Mouse (Mus musculus) kidney, adult 2 months (tissue): Measurements from ENCODE around the gene Pebp1. TPM values are rescaled to one million over a fixed set of nuclear protein-coding genes. Genes with fewer than 3 reads are reported as not detected.
A peak's percentile ranks its signal among the peaks of the same experiment; 100 is the strongest.

ENCODE experiments used
- DNase-seq: peaks from one replicate; pipeline ENCODE4 v3.0.0; 2021
- H3K27ac ChIP-seq: fragments of 200-500 bp; 2 replicates; pipeline ENCODE4 v1.5.1; 2012; ENCODE audit warnings: low read depth, low read length, control low read depth, inconsistent platforms; ENCODE audit not compliant: insufficient read depth
- H3K27me3 ChIP-seq: fragments of 200-500 bp; replicated peaks from 2 replicates; pipeline ENCODE4 v1.6.1; 2012; ENCODE audit warnings: mild to moderate bottlenecking, moderate library complexity, low read length, inconsistent platforms; ENCODE audit not compliant: control insufficient read depth, insufficient read depth
- H3K36me3 ChIP-seq: fragments of 200-500 bp; 2 replicates; pipeline ENCODE4 v1.6.1; 2012; ENCODE audit warnings: mild to moderate bottlenecking, moderate library complexity, low read length, inconsistent platforms; ENCODE audit not compliant: control insufficient read depth, insufficient read depth
- H3K4me1 ChIP-seq: fragments of 200-500 bp; 2 replicates; pipeline ENCODE4 v1.6.1; 2011; ENCODE audit warnings: low read length; ENCODE audit not compliant: control insufficient read depth, insufficient read depth
- H3K4me3 ChIP-seq: fragments of 200-500 bp; 2 replicates; pipeline ENCODE4 v1.5.1; 2011; ENCODE audit warnings: mild to moderate bottlenecking, low read depth, low read length, control low read depth; ENCODE audit not compliant: insufficient read depth
- CTCF ChIP-seq: fragments of 200-500 bp; conservative IDR thresholded peaks from 2 replicates; pipeline ENCODE4 v1.5.1; 2011; ENCODE audit warnings: low read depth, mild to moderate bottlenecking, control low read depth, low read length, moderate library complexity, mixed read lengths; ENCODE audit not compliant: insufficient read depth, insufficient read length
- POLR2A ChIP-seq: fragments of 200-500 bp; IDR thresholded peaks from one replicate; pipeline ENCODE4 v1.6.1; 2011; ENCODE audit warnings: low read depth, low read length, control low read depth
- WGBS: fragments of 180-500 bp; shearing (Covaris S2); methylation state at CpG from one replicate; pipeline ENCODE4 v1.1.7; 2018; 5-methylcytosine and 5-hydroxymethylcytosine counted together
- polyA plus RNA-seq: library from polyadenylated mRNA; depleted of rRNA; stranded (reverse); fragments of >200 nt; gene quantifications from 2 replicates; pipeline ENCODE4 v1.2.3, GENCODE M21; 2012; rRNA removed

Gene Pebp1
- polyA plus RNA-seq: 909 and 1,151 TPM in 2 replicates

DNA sequence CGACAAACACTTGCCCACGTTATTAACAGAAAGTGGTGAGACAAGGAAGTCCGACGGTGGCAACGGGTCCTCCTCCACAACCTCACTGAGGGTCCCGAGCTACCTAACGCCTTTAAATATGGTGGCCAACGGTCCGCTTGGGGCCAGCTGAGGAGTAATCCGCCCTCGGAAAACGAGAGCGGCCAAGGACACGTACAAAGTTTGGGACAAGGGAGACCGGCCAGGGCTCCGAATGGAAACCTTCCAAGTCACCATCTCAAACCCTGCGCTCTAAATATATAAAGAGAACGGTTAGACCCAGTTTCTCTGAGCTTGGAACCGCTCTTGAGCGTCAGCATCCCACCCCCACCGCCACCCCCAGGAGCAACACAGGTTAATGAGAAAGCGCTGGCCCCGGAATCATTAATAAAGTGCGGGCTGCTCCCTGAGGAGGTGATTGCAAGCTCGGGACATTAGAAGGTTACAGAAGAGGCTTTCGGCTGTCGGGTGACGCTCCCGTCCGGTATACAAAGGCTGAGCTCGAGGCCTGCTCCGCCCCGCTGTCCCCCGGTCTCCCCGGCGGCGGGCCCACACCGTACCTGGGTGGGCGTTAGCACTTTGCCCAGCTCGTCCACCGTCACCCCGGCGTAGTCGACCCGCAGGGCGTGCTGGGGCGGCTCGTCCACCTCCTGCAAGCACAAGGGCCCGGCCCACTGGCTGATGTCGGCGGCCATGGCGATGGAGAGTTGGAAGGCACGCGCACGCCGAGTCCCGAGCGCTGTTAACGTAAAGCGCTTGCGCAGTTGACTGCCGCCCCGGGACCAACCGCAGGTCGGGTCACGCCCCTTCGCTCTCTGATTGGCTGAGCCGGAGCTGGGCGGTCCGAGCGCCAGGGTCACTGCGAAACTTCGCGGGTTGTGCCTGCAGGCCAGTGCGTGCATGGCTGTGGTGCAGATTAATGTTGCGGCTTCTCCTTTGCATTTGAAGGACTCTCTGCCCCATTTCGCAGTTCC is at the start of gene Pebp1:
TSS of gene Pebp1 (minus strand) at position 795 of the 992 bp plus-strand sequence.
- Histone ChIP-seq H3K27ac (peak within 1 kb of the TSS; percentile 32), H3K4me1 (peaks cover 10% of the 10 kb centered on the region), H3K4me3 (peak within 1 kb of the TSS; percentile 64), H3K36me3 (no peaks in the 10 kb centered on the region), H3K27me3 (no peaks in the 10 kb centered on the region)
- under 1% methylated on average over 77 of the region's 77 CpGs for WGBS
- TF ChIP-seq CTCF (0 out of 2 replicates have a peak, but pooled peaks have one; percentile 7), POLR2A (no peak)
- DNase-seq: peak; percentile 98

- Histone ChIP-seq H3K4me1 (no peaks in the 10 kb centered on the region), H3K27me3 (no peaks in the 10 kb centered on the region), H3K4me3 (no peak overlapping the region), H3K27ac (no peak overlapping the region), H3K36me3 (no peaks in the 10 kb centered on the region)
- peak; percentile 39 for DNase-seq
- WGBS: 73% methylated on average over 7 of the region's 7 CpGs
- TF ChIP-seq POLR2A (no peak), CTCF (no peak)
Measured at GRCm38 (mm10) chr5:117330457-117330856, 43.0 kb upstream of the Pebp1 start.

GRCm38 (mm10) chr5:117326408-117326807 is 39.0 kb upstream of the Pebp1 start:
- Histone ChIP-seq H3K4me1 (no peaks in the 10 kb centered on the region), H3K36me3 (no peaks in the 10 kb centered on the region), H3K4me3 (no peak overlapping the region), H3K27me3 (no peaks in the 10 kb centered on the region), H3K27ac (no peak overlapping the region)
- DNase-seq: no peak
- WGBS: 71% methylated on average over 6 of the region's 6 CpGs
- TF ChIP-seq CTCF (no peak), POLR2A (no peak)

DNA sequence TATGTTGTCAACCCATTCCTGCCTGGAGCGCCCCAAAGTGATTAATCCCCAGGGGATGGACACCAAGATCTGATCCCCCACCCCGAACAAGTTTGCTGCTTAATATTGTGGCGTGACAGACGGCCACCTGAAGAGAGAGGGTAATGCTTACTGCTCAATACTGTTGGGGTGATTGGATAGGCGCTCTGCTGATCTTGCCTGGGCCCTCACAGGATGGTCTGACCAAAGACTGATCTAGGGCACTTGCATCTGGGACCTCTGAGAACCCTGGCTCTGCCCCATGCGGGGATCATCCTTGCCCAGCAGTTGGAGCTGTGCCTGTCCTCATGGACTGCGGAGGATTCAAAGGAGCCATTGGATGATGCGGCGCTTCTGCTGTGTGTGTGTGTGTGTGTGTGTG is 36.3 kb upstream of the Pebp1 start:
- TF ChIP-seq CTCF (no peak), POLR2A (no peak)
- Histone ChIP-seq H3K4me3 (no peak overlapping the region), H3K27me3 (no peaks in the 10 kb centered on the region), H3K36me3 (no peaks in the 10 kb centered on the region), H3K27ac (no peak overlapping the region), H3K4me1 (no peaks in the 10 kb centered on the region)
- 96% methylated on average over 9 of the region's 9 CpGs for WGBS
- DNase-seq: no peak

- TF ChIP-seq CTCF (no peak), POLR2A (no peak)
- Histone ChIP-seq H3K27ac (peak within 1 kb of the TSS; percentile 71), H3K27me3 (no peaks in the 10 kb centered on the region), H3K4me1 (no peaks in the 10 kb centered on the region), H3K36me3 (no peaks in the 10 kb centered on the region), H3K4me3 (peak within 1 kb of the TSS; percentile 89)
- peak; percentile 81 for DNase-seq
- under 1% methylated on average over 80 of the region's 81 CpGs for WGBS
Measured at GRCm38 (mm10) chr5:117318741-117319629, 31.6 kb upstream of the Pebp1 start, which contains the start of gene Vsig10. TSS of gene Vsig10 (plus strand) at chr5:117319083.

- no peak for DNase-seq
- TF ChIP-seq POLR2A (no peak), CTCF (no peak)
- H3K4me3 ChIP-seq: no peak overlapping the region
- H3K27me3 ChIP-seq: no peaks in the 10 kb centered on the region
- no peak overlapping the region for H3K27ac ChIP-seq
- no peaks in the 10 kb centered on the region for H3K4me1 ChIP-seq
- no peaks in the 10 kb centered on the region for H3K36me3 ChIP-seq
- WGBS: 59% methylated on average over 9 of the region's 9 CpGs
Measured at GRCm38 (mm10) chr5:117314587-117315428, 27.4 kb upstream of the Pebp1 start.
